Mouse (Mus musculus) liver, embryonic 11.5 days (tissue): ENCODE measurements around the gene Ccdc33. TPM values are rescaled to one million over a fixed set of nuclear protein-coding genes. Genes with fewer than 3 reads are reported as not detected.

Experiments
- ATAC-seq: fragments of 200-750 bp; cut with Nextera tagmentation; replicated peaks from 2 replicates; pipeline ENCODE4 v1.8.0; 2017; ENCODE audit warnings: moderate number of reproducible peaks, mild to moderate bottlenecking, moderate TSS enrichment, moderate library complexity; ENCODE audit not compliant: low FRiP score
- DNase-seq: peaks from one replicate; pipeline ENCODE4 v3.0.0-alpha.2; 2017; ENCODE audit warnings: low spot score
- H3K27ac ChIP-seq: fragments of 300-500 bp; sonication (generic); 2 replicates; pipeline ENCODE4 v1.5.1; 2014; ENCODE audit warnings: mild to moderate bottlenecking, low read depth, low read length, control low read depth
- H3K27me3 ChIP-seq: fragments of 300-500 bp; sonication (generic); replicated peaks from 2 replicates; pipeline ENCODE4 v1.6.1; 2014; ENCODE audit warnings: low read length, mixed read lengths; ENCODE audit not compliant: control insufficient read depth, insufficient read depth
- H3K36me3 ChIP-seq: fragments of 300-500 bp; sonication (generic); 2 replicates; pipeline ENCODE4 v1.6.1; 2014; ENCODE audit warnings: mild to moderate bottlenecking, low read length, moderate library complexity, mixed read lengths; ENCODE audit not compliant: control insufficient read depth, insufficient read depth
- H3K4me1 ChIP-seq: fragments of 300-500 bp; sonication (generic); replicated peaks from 2 replicates; pipeline ENCODE4 v1.6.1; 2014; ENCODE audit warnings: low read length, mixed read lengths; ENCODE audit not compliant: control insufficient read depth, insufficient read depth
- H3K4me2 ChIP-seq: fragments of 300-500 bp; sonication (generic); 2 replicates; pipeline ENCODE4 v1.6.1; 2014; ENCODE audit warnings: mild to moderate bottlenecking, control low read depth, moderate library complexity
- H3K4me3 ChIP-seq: fragments of 300-500 bp; sonication (generic); 2 replicates; pipeline ENCODE4 v1.5.1; 2014; ENCODE audit warnings: low read depth, low read length, control low read depth
- H3K9ac ChIP-seq: fragments of 300-500 bp; sonication (generic); 2 replicates; pipeline ENCODE4 v1.6.1; 2014; ENCODE audit warnings: low read depth, low read length, control low read depth
- H3K9me3 ChIP-seq: fragments of 300-500 bp; sonication (generic); 2 replicates; pipeline ENCODE4 v1.6.1; 2016; ENCODE audit warnings: low read length, inconsistent platforms, mixed read lengths; ENCODE audit not compliant: control insufficient read depth
- WGBS: fragments of 180-500 bp; shearing (Covaris S2); extraction: QIAGEN DNeasy Blood & Tissue Kit; methylation state at CpG from one replicate; pipeline ENCODE4 v1.1.7; 2014; 5-methylcytosine and 5-hydroxymethylcytosine counted together
- polyA plus RNA-seq: library from polyadenylated mRNA; unstranded; fragments of >200 nt; fragmentation: Nextera tagmentation; extraction: Ambion mirVana; gene quantifications from 2 replicates; pipeline ENCODE4 v1.2.1, GENCODE M21; 2014

The Ccdc33 gene
- polyA plus RNA-seq, 1 experiment from 2014 or later, result not detected

- DNase-seq (no peak), ATAC-seq (no peak)
- H3K27me3 ChIP-seq, result peaks cover 5% of the 10 kb centered on the region
- 58% methylated on average over 1 of the region's 1 CpGs for WGBS
- H3K4me1 ChIP-seq, result no peaks in the 10 kb centered on the region; the same call in 1 of the 2 replicates
- H3K4me2 ChIP-seq, result no peak overlapping the region
- H3K27ac ChIP-seq, result no peak overlapping the region
- no peak overlapping the region for H3K4me3 ChIP-seq
- no peaks in the 10 kb centered on the region for H3K36me3 ChIP-seq
- no peak overlapping the region for H3K9ac ChIP-seq
- no peaks in the 10 kb centered on the region for H3K9me3 ChIP-seq
Measured at GRCm38 (mm10) chr9:58059920-58060319, 58.7 kb downstream of the Ccdc33 start.

GRCm38 (mm10) chr9:58055666-58056065, 63.0 kb downstream of the Ccdc33 start:
- WGBS, result 69% methylated on average over 5 of the region's 5 CpGs
- H3K9ac ChIP-seq, result no peak overlapping the region
- H3K27me3 ChIP-seq, result peaks cover 5% of the 10 kb centered on the region; the same call in 1 of the 2 replicates
- ATAC-seq, result no peak
- no peaks in the 10 kb centered on the region for H3K4me1 ChIP-seq
- H3K9me3 ChIP-seq, result no peaks in the 10 kb centered on the region
- H3K4me2 ChIP-seq, result no peak overlapping the region
- no peaks in the 10 kb centered on the region for H3K36me3 ChIP-seq
- no peak overlapping the region for H3K4me3 ChIP-seq
- DNase-seq, result no peak
- H3K27ac ChIP-seq, result no peak overlapping the region

- no peak overlapping the region for H3K4me3 ChIP-seq
- H3K9me3 ChIP-seq, result no peaks in the 10 kb centered on the region
- WGBS, result 89% methylated on average over 1 of the region's 1 CpGs
- H3K27ac ChIP-seq, result no peak overlapping the region
- no peaks in the 10 kb centered on the region for H3K36me3 ChIP-seq
- peaks cover 11% of the 10 kb centered on the region; the same call in 1 of the 2 replicates for H3K27me3 ChIP-seq
- DNase-seq (no peak), ATAC-seq (no peak)
- H3K9ac ChIP-seq, result no peak overlapping the region
- H3K4me1 ChIP-seq, result no peaks in the 10 kb centered on the region
- H3K4me2 ChIP-seq, result no peak overlapping the region
Measured at GRCm38 (mm10) chr9:58054032-58054431, 64.6 kb downstream of the Ccdc33 start.

GRCm38 (mm10) chr9:58053544-58053943, 65.1 kb downstream of the Ccdc33 start:
- Histone ChIP-seq H3K4me2 (no peak overlapping the region), H3K4me1 (no peaks in the 10 kb centered on the region), H3K27ac (no peak overlapping the region), H3K36me3 (no peaks in the 10 kb centered on the region), H3K27me3 (peaks cover 13% of the 10 kb centered on the region), H3K9ac (no peak overlapping the region), H3K4me3 (no peak overlapping the region), H3K9me3 (no peaks in the 10 kb centered on the region)
- ATAC-seq, result no peak
- WGBS, result 53% methylated on average over 3 of the region's 3 CpGs
- DNase-seq, result no peak

GRCm38 (mm10) chr9:58053102-58053501, 65.5 kb downstream of the Ccdc33 start:
- Histone ChIP-seq H3K27me3 (peaks cover 14% of the 10 kb centered on the region), H3K9ac (no peak overlapping the region), H3K27ac (no peak overlapping the region), H3K4me3 (no peak overlapping the region), H3K4me2 (no peak overlapping the region), H3K4me1 (no peaks in the 10 kb centered on the region), H3K36me3 (no peaks in the 10 kb centered on the region), H3K9me3 (no peaks in the 10 kb centered on the region)
- ATAC-seq, result no peak
- DNase-seq, result no peak
- WGBS, result 14% methylated on average over 3 of the region's 3 CpGs

GRCm38 (mm10) chr9:58051937-58052336, 66.7 kb downstream of the Ccdc33 start:
- Histone ChIP-seq H3K9me3 (no peaks in the 10 kb centered on the region), H3K27me3 (peaks cover 14% of the 10 kb centered on the region), H3K4me3 (no peak overlapping the region), H3K9ac (no peak overlapping the region), H3K27ac (no peak overlapping the region), H3K4me2 (no peak overlapping the region), H3K4me1 (no peaks in the 10 kb centered on the region), H3K36me3 (no peaks in the 10 kb centered on the region)
- 36% methylated on average over 5 of the region's 5 CpGs for WGBS
- ATAC-seq, result no peak
- DNase-seq, result no peak

- peaks cover 23% of the 10 kb centered on the region for H3K27me3 ChIP-seq
- WGBS, result 65% methylated on average over 7 of the region's 7 CpGs
- no peaks in the 10 kb centered on the region for H3K36me3 ChIP-seq
Measured at GRCm38 (mm10) chr9:58049861-58050260, 68.8 kb downstream of the Ccdc33 start.

GRCm38 (mm10) chr9:58049186-58049585, 69.4 kb downstream of the Ccdc33 start:
- H3K27me3 ChIP-seq, result peaks cover 25% of the 10 kb centered on the region
- H3K4me1 ChIP-seq, result peaks cover 4% of the 10 kb centered on the region

More at GRCm38 (mm10) chr9:58049861-58050260, 68.8 kb downstream of the Ccdc33 start:
- no peak overlapping the region for H3K4me3 ChIP-seq
- no peak overlapping the region for H3K27ac ChIP-seq
- no peak for DNase-seq
- no peak overlapping the region for H3K4me2 ChIP-seq
- H3K4me1 ChIP-seq, result peaks cover 2% of the 10 kb centered on the region
- no peak for ATAC-seq
- H3K9ac ChIP-seq, result no peak overlapping the region
- no peaks in the 10 kb centered on the region for H3K9me3 ChIP-seq

GRCm38 (mm10) chr9:58048621-58049020, 70.0 kb downstream of the Ccdc33 start:
- Histone ChIP-seq H3K9ac (no peak overlapping the region), H3K4me1 (peaks cover 4% of the 10 kb centered on the region), H3K36me3 (no peaks in the 10 kb centered on the region), H3K27me3 (peaks cover 25% of the 10 kb centered on the region), H3K4me3 (no peak overlapping the region), H3K27ac (no peak overlapping the region), H3K4me2 (no peak overlapping the region), H3K9me3 (no peaks in the 10 kb centered on the region)
- DNase-seq, result no peak
- 36% methylated on average over 6 of the region's 6 CpGs for WGBS
- ATAC-seq, result no peak

More at GRCm38 (mm10) chr9:58049186-58049585, 69.4 kb downstream of the Ccdc33 start:
- WGBS, result 51% methylated on average over 6 of the region's 6 CpGs
- Histone ChIP-seq H3K4me2 (no peak overlapping the region), H3K36me3 (no peaks in the 10 kb centered on the region), H3K9ac (no peak overlapping the region), H3K27ac (no peak overlapping the region), H3K4me3 (no peak overlapping the region), H3K9me3 (no peaks in the 10 kb centered on the region)
- DNase-seq, result no peak
- ATAC-seq, result no peak
